Mouse (Mus musculus) G1E (cell line): ENCODE data around the gene Neurl2.

Source experiments
- CTCF ChIP-seq: IDR thresholded peaks from 2 replicates; pipeline ENCODE4 v1.5.1; 2012; ENCODE audit warnings: low read depth, low read length, inconsistent platforms, mixed read lengths
- GATA1 ChIP-seq: IDR thresholded peaks from 2 replicates; pipeline ENCODE4 v1.6.1; 2012; ENCODE audit warnings: borderline replicate concordance, low read length, inconsistent platforms, mixed read lengths
- GATA2 ChIP-seq: IDR thresholded peaks from 2 replicates; pipeline ENCODE4 v1.6.1; 2012; ENCODE audit warnings: low read depth, low read length, inconsistent platforms, borderline replicate concordance
- POLR2AphosphoS5 ChIP-seq: IDR thresholded peaks from 2 replicates; pipeline ENCODE4 v1.6.1; 2012; ENCODE audit warnings: low read depth, low read length, inconsistent platforms; ENCODE audit not compliant: insufficient replicate concordance
- TAL1 ChIP-seq: conservative IDR thresholded peaks from 2 replicates; pipeline ENCODE4 v1.6.1; 2012; ENCODE audit warnings: low read depth, low read length, inconsistent platforms, mixed read lengths

GRCm38 (mm10) chr2:164857101-164857821, 24.0 kb upstream of the Neurl2 start, which contains the start of gene Pltp:
- TF ChIP-seq CTCF (no peak), POLR2AphosphoS5 (no peak), GATA1 (no peak), TAL1 (no peak), GATA2 (no peak)
